8 mouse cellular contexts compared by ENCODE assay signal in the genomic region with DNA sequence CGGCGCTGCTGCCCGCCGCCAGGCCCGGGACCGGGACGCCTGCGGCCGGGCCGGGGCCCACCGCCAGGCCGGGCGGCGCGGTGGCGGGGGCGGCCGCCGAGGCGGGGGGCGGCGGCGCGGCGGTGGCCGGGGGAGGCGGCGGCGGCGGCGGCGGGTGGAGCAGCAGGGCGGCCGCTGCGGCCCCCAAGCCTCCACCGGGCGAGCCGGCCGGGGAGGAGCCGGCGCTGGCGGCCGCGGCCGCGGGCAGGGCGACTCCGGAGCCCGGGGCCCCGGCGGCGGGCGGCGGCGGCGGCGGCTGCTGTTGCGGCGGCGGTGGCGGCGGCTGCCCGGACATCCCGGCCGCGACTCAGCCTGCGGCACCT. TPM values are rescaled to one million over a fixed set of nuclear protein-coding genes. Genes with fewer than 3 reads are reported as not detected.
DNase-seq lines count a peak whose midpoint lies in the region; ATAC-seq and TF ChIP-seq lines count a peak whose summit lies in the region.

No protein-coding gene starts in this region.

- peak overlapping the region; percentile 98 to 99 for H3K4me3 ChIP-seq in heart, embryonic 14.5 days (ENCODE audit: control insufficient read depth in 1 of 2, insufficient read depth in 1 of 2, low read depth in 1 of 2, low read length in 2 of 2)
- peak overlapping the region; percentile 95 to 96 for H3K4me3 ChIP-seq in ES-E14 (ENCODE audit: insufficient read depth in 1 of 2, low read depth in 1 of 2, low read length in 2 of 2, poor library complexity in 1 of 2, severe bottlenecking in 1 of 2)
- H3K4me3 ChIP-seq in forebrain, embryonic 16.5 days (replicated peaks; ENCODE audit: low read length) = peak overlapping the region; percentile 95
- H3K4me3 ChIP-seq in liver, postnatal 0 days (ENCODE audit: low read depth, low read length) = peak overlapping the region; percentile 96

- peak overlapping the region; percentile 99 for H3K27ac ChIP-seq in heart, embryonic 14.5 days (replicated peaks in 1 of 2; ENCODE audit: control insufficient read depth in 1 of 2, insufficient read depth in 1 of 2, low read depth in 2 of 2, low read length in 2 of 2)
- H3K27ac ChIP-seq in ES-E14 (ENCODE audit: insufficient read depth, low read depth, low read length, poor library complexity, severe bottlenecking) = peak overlapping the region; percentile 77; the same call in 1 of the 2 replicates
- H3K27ac ChIP-seq in forebrain, embryonic 16.5 days (ENCODE audit: low read length) = peak overlapping the region; percentile 99
- H3K27ac ChIP-seq in liver, postnatal 0 days (ENCODE audit: low read depth) = peak overlapping the region; percentile 100

- DNase-seq in heart, adult 9 months (ENCODE audit: low spot score in 2 of 2) = no peak
- DNase-seq in ES-E14 (ENCODE audit: low read depth, low spot score) = no peak
- no peak for DNase-seq in liver, postnatal 0 days
- no peak for DNase-seq in thymus, postnatal 10 days (ENCODE audit: low spot score in 2 of 2)
- no peak for DNase-seq in spleen, adult 12 weeks (ENCODE audit: low spot score)
- DNase-seq in thymus, adult 18-20 months = no peak

- no peaks in the 10 kb centered on the region for H3K27me3 ChIP-seq in heart, embryonic 14.5 days (ENCODE audit: control insufficient read depth, insufficient read depth, low read length)
- no peaks in the 10 kb centered on the region for H3K27me3 ChIP-seq in forebrain, embryonic 16.5 days (replicated peaks; ENCODE audit: control insufficient read depth, insufficient read depth, low read length)
- no peaks in the 10 kb centered on the region for H3K27me3 ChIP-seq in liver, postnatal 0 days (ENCODE audit: insufficient read depth, low read length)

- peak; percentile 32; the same call in 1 of the 2 replicates for ATAC-seq in heart, embryonic 14.5 days (ENCODE audit: insufficient number of reproducible peaks, insufficient read depth, low FRiP score, low read depth)
- ATAC-seq in forebrain, embryonic 16.5 days = no peak
- peak; percentile 30 for ATAC-seq in liver, postnatal 0 days

- peaks cover 3 to 18% of the 10 kb centered on the region in 2 experiments; a peak in 3 of 4 replicates for H3K4me1 ChIP-seq in heart, embryonic 14.5 days (ENCODE audit: control insufficient read depth in 2 of 2, insufficient read depth in 2 of 2, low read length in 2 of 2)
- peaks cover 3 to 4% of the 10 kb centered on the region in 2 experiments; a peak in 1 of 4 replicates for H3K4me1 ChIP-seq in ES-E14 (ENCODE audit: control insufficient read depth in 2 of 2, insufficient read depth in 2 of 2, low read length in 2 of 2, poor library complexity in 1 of 2)
- H3K4me1 ChIP-seq in forebrain, embryonic 16.5 days (replicated peaks; ENCODE audit: control insufficient read depth, insufficient read depth, low read length) = peaks cover 27% of the 10 kb centered on the region
- H3K4me1 ChIP-seq in liver, postnatal 0 days (ENCODE audit: insufficient read depth) = peaks cover 23% of the 10 kb centered on the region

- 0 out of 2 replicates have a peak, but pooled peaks cover 3% of the 10 kb centered on the region for H3K36me3 ChIP-seq in heart, embryonic 14.5 days (ENCODE audit: control insufficient read depth, insufficient read depth, low read length)
- no peaks in the 10 kb centered on the region for H3K36me3 ChIP-seq in ES-E14 (ENCODE audit: control insufficient read depth, insufficient read depth, low read length, poor library complexity, severe bottlenecking)
- H3K36me3 ChIP-seq in forebrain, embryonic 16.5 days (ENCODE audit: control insufficient read depth, insufficient read depth) = no peaks in the 10 kb centered on the region
- H3K36me3 ChIP-seq in liver, postnatal 0 days (replicated peaks; ENCODE audit: insufficient read depth, low read length) = no peaks in the 10 kb centered on the region; the same call in 1 of the 2 replicates

- H3K4me2 ChIP-seq in heart, embryonic 14.5 days (ENCODE audit: low read length) = peak overlapping the region; percentile 68
- H3K4me2 ChIP-seq in forebrain, embryonic 16.5 days (ENCODE audit: low read length) = peak overlapping the region; percentile 87
- peak overlapping the region; percentile 91 for H3K4me2 ChIP-seq in liver, postnatal 0 days (ENCODE audit: low read depth, low read length)

- no peak for TF ChIP-seq EP300 in liver, postnatal 0 days (IDR thresholded peaks at IDR 0.05; ENCODE audit: low read depth)

- no peaks in the 10 kb centered on the region for H3K9me3 ChIP-seq in heart, embryonic 14.5 days (ENCODE audit: control insufficient read depth, low read length)
- H3K9me3 ChIP-seq in ES-E14 (ENCODE audit: control insufficient read depth, insufficient read depth, low read depth, low read length) = no peaks in the 10 kb centered on the region
- H3K9me3 ChIP-seq in forebrain, embryonic 16.5 days (ENCODE audit: control insufficient read depth, low read length) = no peaks in the 10 kb centered on the region
- no peaks in the 10 kb centered on the region for H3K9me3 ChIP-seq in liver, postnatal 0 days (ENCODE audit: low read length)

- no peak for TF ChIP-seq CTCF in liver, postnatal 0 days (IDR thresholded peaks at IDR 0.05; ENCODE audit: low read depth)

- WGBS in heart, embryonic 14.5 days = 0% methylated on average over 23 of the region's 67 CpGs
- 0% methylated on average over 16 of the region's 67 CpGs for WGBS in forebrain, embryonic 16.5 days
- WGBS in liver, postnatal 0 days (ENCODE audit: insufficient replicate concordance) = no CpG with 5 or more reads among the region's 67 CpGs

- peak overlapping the region; percentile 99 for H3K9ac ChIP-seq in heart, embryonic 14.5 days (ENCODE audit: low read length)
- H3K9ac ChIP-seq in ES-E14 (ENCODE audit: insufficient read depth, low read depth, low read length, poor library complexity, severe bottlenecking) = peak overlapping the region; percentile 98
- peak overlapping the region; percentile 97 for H3K9ac ChIP-seq in forebrain, embryonic 16.5 days (replicated peaks; ENCODE audit: low read depth, low read length)
- peak overlapping the region; percentile 99 for H3K9ac ChIP-seq in liver, postnatal 0 days (replicated peaks)

- in situ Hi-C loops in ES-E14 (cut with MboI; ENCODE audit: low sequenced_read_pairs in 2 of 2, unreplicated experiment in 2 of 2) = no loop called here

TF ChIP-seq in ES-E14, 5 proteins besides CTCF, POLR2A, EP300 and RAD21:
- TF ChIP-seq ZNF384 (IDR thresholded peaks at IDR 0.05; ENCODE audit: low read depth, low read length) (no peak), ZC3H11A (IDR thresholded peaks at IDR 0.05; ENCODE audit: borderline replicate concordance, low read depth, low read length) (no peak), CHD2 (IDR thresholded peaks at IDR 0.05; ENCODE audit: low read depth, low read length) (no peak), MAFK (IDR thresholded peaks at IDR 0.05; ENCODE audit: insufficient read depth, low read depth, low read length) (no peak), HCFC1 (IDR thresholded peaks at IDR 0.05; ENCODE audit: borderline replicate concordance, insufficient read depth, low read length) (no peak)
TF ChIP-seq in ES-E14: peak in this region for 0.

RNA-seq across cellular contexts. Expression of a gene that starts 0.5 kb away (rescaled TPM):
- 8.8 and 13.7 TPM in 2 replicates for polyA plus RNA-seq in heart, embryonic 14.5 days (2014; fragmentation: Nextera tagmentation; extraction: Ambion mirVana)
- total RNA-seq in ES-E14 (2012; rRNA removed) = 22.0 and 27.8 TPM in 2 replicates
- polyA plus RNA-seq in forebrain, embryonic 16.5 days (2015; fragmentation: Nextera tagmentation; extraction: Ambion mirVana) = 11.9 and 12.1 TPM in 2 replicates
- polyA plus RNA-seq in liver, postnatal 0 days (2015; fragmentation: Nextera tagmentation; extraction: Ambion mirVana) = 3.0 and 4.6 TPM in 2 replicates
